Mouse (Mus musculus) liver, adult 2 months (tissue): ENCODE data around the gene Clcc1.

Experiments used
- CTCF ChIP-seq: fragments of 200-500 bp; IDR thresholded peaks from 2 replicates; pipeline ENCODE4 v1.5.1; 2011; ENCODE audit warnings: low read depth, low read length, control low read depth
- POLR2A ChIP-seq: fragments of 200-500 bp; IDR thresholded peaks from 2 replicates; pipeline ENCODE4 v1.6.1; 2011; ENCODE audit warnings: low read length, control low read depth; ENCODE audit not compliant: insufficient read depth; ENCODE audit errors: extremely low read depth

- no peak for TF ChIP-seq POLR2A
- TF ChIP-seq CTCF = no peak
Measured at GRCm38 (mm10) chr3:108658612-108659011, 4.9 kb downstream of the Clcc1 start.
